ENCODE assay signal across 7 mouse cellular contexts in the genomic region with DNA sequence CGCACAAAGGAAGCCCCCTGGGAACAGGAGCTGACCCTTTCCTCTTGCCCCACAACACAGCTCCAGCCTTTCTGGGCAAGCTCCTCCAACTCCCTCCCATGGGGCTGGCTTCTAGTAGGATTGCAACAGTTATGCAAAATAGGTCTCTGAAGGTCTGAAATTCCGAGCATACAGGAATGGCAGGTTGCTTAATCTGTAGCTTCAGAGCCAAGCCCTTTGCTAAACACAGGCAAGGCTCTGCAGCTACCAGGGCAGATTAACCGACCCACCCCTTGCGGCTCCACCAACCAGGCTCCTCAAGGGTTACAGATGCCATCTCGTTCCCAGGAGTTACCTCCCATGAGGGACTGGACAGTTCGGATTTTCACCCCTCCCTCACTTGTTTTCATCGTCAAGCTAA.
DNase-seq lines count a peak whose midpoint lies in the region; ATAC-seq and TF ChIP-seq lines count a peak whose summit lies in the region.

No protein-coding gene starts in this region.

- POLR2A ChIA-PET in Patski (lab: Charles Lee) = interaction anchor here (0.6 kb wide), 1 partner anchor 651 kb away, joined by 4 read pairs; no protein-coding TSS in a partner anchor

- H3K27me3 ChIP-seq in Patski = no peaks in the 10 kb centered on the region

- no peak for DNase-seq in Patski (ENCODE audit: low read depth, low spot score)
- DNase-seq in adrenal gland, postnatal 25 days = peak; percentile 34
- DNase-seq in heart, adult 9 months (ENCODE audit: low spot score in 2 of 2) = peak; percentile 72 to 76
- peak; percentile 24 for DNase-seq in kidney, adult 9 months
- no peak for DNase-seq in natural killer cell, adult 2 months (ENCODE audit: low spot score in 2 of 2)
- DNase-seq in left cerebral cortex, adult 18-20 months (ENCODE audit: low spot score in 2 of 2) = no peak

- in situ Hi-C loops in Patski (cut with MboI; ENCODE audit: low pct_unique_long_range_greater_than_20kb) = no loop called here

- TF ChIP-seq CTCF in Patski (IDR thresholded peaks at IDR 0.05) = no peak

- peak; percentile 31 for ATAC-seq in Patski
- peak; percentile 78 for ATAC-seq in megakaryocyte, adult 5-6 weeks (ENCODE audit: poor library complexity, severe bottlenecking)

- CTCF ChIA-PET in Patski (lab: Charles Lee) = no interaction called here

Comparison
In these comparisons a context has a peak if more than half of its experiments do, and no peak if none do; other contexts are left out.
1. DNase-seq: peak in adrenal gland, postnatal 25 days (single experiment), heart, adult 9 months (2 of 2) and kidney, adult 9 months (single experiment); none in Patski (single experiment), natural killer cell, adult 2 months (0 of 2) and left cerebral cortex, adult 18-20 months (0 of 2).